Mouse (Mus musculus) heart, postnatal 0 days (tissue): Measurements from ENCODE around the gene Cby1.

Experiments
- CTCF ChIP-seq: IDR thresholded peaks from 2 replicates; pipeline ENCODE4 v1.5.1; 2016; ENCODE audit warnings: antibody characterized with exemption, control low read depth, low read depth
- EP300 ChIP-seq: IDR thresholded peaks from 2 replicates; pipeline ENCODE4 v1.6.1; 2016; ENCODE audit warnings: antibody characterized with exemption, low read depth

DNA sequence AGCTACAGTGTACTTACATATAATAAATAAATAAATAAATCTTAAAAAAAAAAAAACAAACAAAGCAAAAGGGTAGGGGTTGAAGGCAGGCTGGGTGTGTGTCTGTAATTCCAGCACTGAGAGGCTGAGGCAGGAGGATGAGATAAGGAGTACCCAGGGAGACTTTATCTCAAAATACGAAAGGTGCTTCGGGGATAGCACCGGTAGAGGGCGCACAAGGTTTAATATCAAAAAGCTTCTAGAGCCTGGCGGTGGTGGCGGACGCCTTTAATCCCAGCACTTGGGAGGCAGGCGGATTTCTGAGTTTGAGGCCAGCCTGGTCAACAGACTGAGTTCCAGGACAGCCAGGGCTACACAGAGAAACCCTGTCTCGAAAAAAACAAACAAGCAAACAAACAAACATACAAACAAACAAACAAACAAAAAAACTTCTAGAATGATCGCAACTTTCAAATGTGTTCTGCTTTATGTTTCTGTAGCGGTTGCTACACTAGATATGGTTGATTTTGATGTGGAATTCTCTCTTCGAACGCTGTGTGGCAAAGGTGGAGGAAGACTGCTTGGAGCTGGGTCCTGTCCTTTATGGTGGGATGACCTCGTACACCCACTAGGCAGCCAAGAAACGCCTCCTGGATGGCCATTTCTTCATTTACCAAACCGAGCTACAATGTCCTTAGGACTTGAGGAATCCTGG, 1.0 kb upstream of the Cby1 start:
- peak; percentile 63 for TF ChIP-seq CTCF
- TF ChIP-seq EP300, result no peak
